Mouse (Mus musculus): ENCODE measurements around the gene Slc6a21.

GRCm38 (mm10) chr7:45305275-45305674 is 28.0 kb downstream of the Slc6a21 start:
- TF ChIP-seq GATA1 (IDR thresholded peaks at IDR 0.05; ENCODE audit: low read length) (no peak), TAL1 (IDR thresholded peaks at IDR 0.05; ENCODE audit: low read length) (no peak)
